Mouse (Mus musculus) brain, embryonic 14.5 days (tissue): ENCODE measurements around the gene Orai1.

ENCODE experiments used
- CTCF ChIP-seq: fragments of 200-500 bp; IDR thresholded peaks from 2 replicates; pipeline ENCODE4 v1.5.1; 2012; ENCODE audit warnings: inconsistent platforms, mild to moderate bottlenecking, moderate library complexity, borderline replicate concordance; ENCODE audit not compliant: insufficient read depth, insufficient read length; ENCODE audit errors: extremely low read depth
- POLR2A ChIP-seq: fragments of 200-500 bp; IDR thresholded peaks from 2 replicates; pipeline ENCODE4 v1.6.1; 2012; ENCODE audit warnings: mild to moderate bottlenecking, inconsistent platforms, borderline replicate concordance; ENCODE audit not compliant: poor library complexity, insufficient read depth, insufficient read length, severe bottlenecking; ENCODE audit errors: extremely low read depth

- TF ChIP-seq POLR2A (no peak), CTCF (no peak)
These were observed 48.3 kb downstream of the Orai1 start for GRCm38 (mm10) chr5:123063141-123063540.
